Mouse (Mus musculus) heart, embryonic 14.5 days (tissue): ENCODE results near the gene Cyp1b1. TPM values are rescaled to one million over a fixed set of nuclear protein-coding genes. Genes with fewer than 3 reads are reported as not detected.

Experiments used
- ATAC-seq: fragments of 200-750 bp; cut with Nextera tagmentation; 2 replicates; pipeline ENCODE4 v1.8.0; 2017; ENCODE audit warnings: low read depth, moderate TSS enrichment; ENCODE audit not compliant: insufficient number of reproducible peaks, insufficient read depth, low FRiP score
- H3K27ac ChIP-seq, 2 experiments: fragments of 200-500 bp in 1 of 2; fragments of 300-500 bp in 1 of 2; sonication (generic) in 1 of 2; replicated peaks in 1 of 2; 2 replicates each; pipeline ENCODE4 v1.5.1; 2012 to 2014; ENCODE audit warnings: low read depth in 2 of 2, low read length in 2 of 2, control low read depth in 1 of 2, mild to moderate bottlenecking in 1 of 2, mixed read lengths in 1 of 2; ENCODE audit not compliant: control insufficient read depth in 1 of 2, insufficient read depth in 1 of 2
- H3K27me3 ChIP-seq: fragments of 300-500 bp; sonication (generic); 2 replicates; pipeline ENCODE4 v1.6.1; 2014; ENCODE audit warnings: mild to moderate bottlenecking, low read length, control low read depth; ENCODE audit not compliant: control insufficient read depth, insufficient read depth
- H3K36me3 ChIP-seq: fragments of 300-500 bp; sonication (generic); 2 replicates; pipeline ENCODE4 v1.6.1; 2014; ENCODE audit warnings: mild to moderate bottlenecking, control low read depth, low read length, mixed read lengths; ENCODE audit not compliant: control insufficient read depth, insufficient read depth
- H3K4me1 ChIP-seq, 2 experiments: fragments of 200-500 bp in 1 of 2; fragments of 300-500 bp in 1 of 2; sonication (generic) in 1 of 2; 2 replicates each; pipeline ENCODE4 v1.6.1; 2012 to 2014; ENCODE audit warnings: low read length in 2 of 2, control low read depth in 1 of 2, mixed read lengths in 1 of 2; ENCODE audit not compliant: control insufficient read depth in 2 of 2, insufficient read depth in 2 of 2
- H3K4me2 ChIP-seq: fragments of 300-500 bp; sonication (generic); 2 replicates; pipeline ENCODE4 v1.6.1; 2014; ENCODE audit warnings: mild to moderate bottlenecking, low read length
- H3K4me3 ChIP-seq, 2 experiments: fragments of 200-500 bp in 1 of 2; fragments of 300-500 bp in 1 of 2; sonication (generic) in 1 of 2; 2 replicates each; pipeline ENCODE4 v1.5.1; 2012 to 2014; ENCODE audit warnings: low read length in 2 of 2, mild to moderate bottlenecking in 2 of 2, control low read depth in 1 of 2, low read depth in 1 of 2, moderate library complexity in 1 of 2; ENCODE audit not compliant: control insufficient read depth in 1 of 2, insufficient read depth in 1 of 2
- H3K9ac ChIP-seq: fragments of 300-500 bp; sonication (generic); 2 replicates; pipeline ENCODE4 v1.6.1; 2014; ENCODE audit warnings: mild to moderate bottlenecking, low read length
- H3K9me3 ChIP-seq: fragments of 300-500 bp; sonication (generic); 2 replicates; pipeline ENCODE4 v1.6.1; 2016; ENCODE audit warnings: low read length, control low read depth; ENCODE audit not compliant: control insufficient read depth
- WGBS: fragments of 180-500 bp; shearing (Covaris S2); extraction: QIAGEN DNeasy Blood & Tissue Kit; methylation state at CpG from one replicate; pipeline ENCODE4 v1.1.7; 2014; 5-methylcytosine and 5-hydroxymethylcytosine counted together
- polyA plus RNA-seq: library from polyadenylated mRNA; unstranded; fragments of >200 nt; fragmentation: Nextera tagmentation; extraction: Ambion mirVana; gene quantifications from 2 replicates; pipeline ENCODE4 v1.2.1, GENCODE M21; 2014

Cyp1b1 gene
- 0.36 and 1.1 TPM in 2 replicates for polyA plus RNA-seq

DNA sequence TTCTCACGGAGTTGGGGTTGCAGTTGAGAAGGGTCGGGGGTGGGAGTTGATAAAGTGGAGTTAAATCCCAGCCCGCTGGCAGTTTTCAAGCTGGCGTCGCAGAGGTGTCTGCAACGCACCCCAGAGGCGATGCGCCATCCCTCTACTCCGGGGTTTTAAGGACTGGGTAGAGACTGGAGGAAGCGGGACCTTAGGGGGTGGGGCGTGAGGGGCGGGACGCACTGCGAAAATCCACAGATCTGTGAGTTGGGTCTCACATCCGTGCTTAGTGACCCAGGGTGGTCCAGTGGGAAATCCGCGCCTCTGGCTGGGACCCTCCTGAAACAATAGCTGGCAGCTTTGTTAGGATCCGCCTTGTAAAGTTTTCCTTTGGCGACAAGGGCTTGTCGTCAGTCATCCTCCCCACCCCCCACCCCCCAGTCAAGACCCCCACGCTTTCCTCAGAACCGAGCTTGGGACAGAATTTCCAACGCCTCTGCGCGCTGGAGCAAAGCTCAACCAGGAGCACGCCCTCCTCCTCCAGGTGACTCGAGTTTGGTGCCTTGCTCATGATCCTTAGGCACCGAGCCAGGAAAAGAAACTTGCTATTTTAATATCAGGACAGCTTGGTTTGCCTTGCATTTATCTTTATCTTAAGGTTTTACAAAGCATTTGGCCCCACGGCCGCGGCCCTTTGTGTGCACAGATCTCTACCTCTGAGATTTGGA lies at the start of gene Cyp1b1:
Gene Cyp1b1 (minus strand): TSS at position 131 of the 707 bp plus-strand sequence.
- no peaks in the 10 kb centered on the region for H3K9me3 ChIP-seq
- 1% methylated on average over 30 of the region's 31 CpGs for WGBS
- H3K27ac ChIP-seq = no peak within 1 kb of the TSS
- H3K4me2 ChIP-seq = peak within 1 kb of the TSS; percentile 91
- no peak for ATAC-seq
- H3K4me3 ChIP-seq = peak within 1 kb of the TSS; percentile 40 to 50
- peaks cover 18 to 28% of the 10 kb centered on the region in 2 experiments; a peak in 3 of 4 replicates for H3K4me1 ChIP-seq
- H3K27me3 ChIP-seq = peaks cover 62% of the 10 kb centered on the region
- no peaks in the 10 kb centered on the region for H3K36me3 ChIP-seq
- H3K9ac ChIP-seq = peak within 1 kb of the TSS; percentile 60

DNA sequence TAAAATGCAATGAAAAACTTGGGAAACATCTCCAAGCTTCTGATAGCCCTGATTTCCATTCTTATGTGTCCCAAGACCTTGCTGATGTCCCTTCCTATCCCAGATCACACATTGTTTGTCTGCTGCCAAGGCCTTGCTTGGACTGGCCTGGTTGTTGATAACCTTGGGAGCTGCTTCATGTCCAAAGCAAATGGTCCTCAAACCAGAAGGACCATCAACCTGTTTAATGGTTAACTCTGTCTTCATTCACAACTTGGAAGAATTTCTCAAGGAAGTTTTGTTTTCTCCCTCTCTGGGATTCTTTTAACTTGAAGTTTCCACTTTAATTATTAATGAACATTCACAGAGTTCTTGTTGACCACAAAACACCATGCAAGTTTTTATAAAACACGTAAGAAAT lies 47.0 kb upstream of the Cyp1b1 start:
- Histone ChIP-seq H3K4me2 (no peak overlapping the region), H3K27ac (no peak overlapping the region), H3K36me3 (no peaks in the 10 kb centered on the region), H3K4me1 (no peaks in the 10 kb centered on the region), H3K9me3 (no peaks in the 10 kb centered on the region; the same call in 1 of the 2 replicates), H3K9ac (no peak overlapping the region), H3K4me3 (no peak overlapping the region), H3K27me3 (no peaks in the 10 kb centered on the region)
- 70% methylated on average over 1 of the region's 1 CpGs for WGBS
- ATAC-seq = no peak

- H3K9me3 ChIP-seq = 0 out of 2 replicates have a peak, but pooled peaks cover 4% of the 10 kb centered on the region
- no peaks in the 10 kb centered on the region for H3K36me3 ChIP-seq
- H3K9ac ChIP-seq = no peak overlapping the region
- no peak overlapping the region for H3K4me3 ChIP-seq
- H3K27me3 ChIP-seq = no peaks in the 10 kb centered on the region
- ATAC-seq = no peak
- no peak overlapping the region for H3K4me2 ChIP-seq
- WGBS = 94% methylated on average over 12 of the region's 12 CpGs
- H3K4me1 ChIP-seq = peaks cover 3 to 5% of the 10 kb centered on the region in 2 experiments; a peak in 2 of 4 replicates
- H3K27ac ChIP-seq = no peak overlapping the region
Observed at GRCm38 (mm10) chr17:79753831-79754230, 39.0 kb upstream of the Cyp1b1 start.

- H3K4me1 ChIP-seq = peaks cover 3 to 5% of the 10 kb centered on the region in 2 experiments; a peak in 2 of 4 replicates
- H3K4me2 ChIP-seq = no peak overlapping the region
- no peaks in the 10 kb centered on the region for H3K27me3 ChIP-seq
- no peak overlapping the region for H3K9ac ChIP-seq
- no peak for ATAC-seq
- no peaks in the 10 kb centered on the region for H3K36me3 ChIP-seq
- no peak overlapping the region for H3K4me3 ChIP-seq
- H3K27ac ChIP-seq = no peak overlapping the region
- H3K9me3 ChIP-seq = 0 out of 2 replicates have a peak, but pooled peaks cover 4% of the 10 kb centered on the region
Observed at GRCm38 (mm10) chr17:79752836-79753235, 38.0 kb upstream of the Cyp1b1 start.

GRCm38 (mm10) chr17:79751661-79752191 lies 36.9 kb upstream of the Cyp1b1 start:
- no peak for ATAC-seq
- H3K36me3 ChIP-seq = no peaks in the 10 kb centered on the region
- H3K27me3 ChIP-seq = no peaks in the 10 kb centered on the region
- H3K4me1 ChIP-seq = peaks cover 3 to 5% of the 10 kb centered on the region in 2 experiments; a peak in 2 of 4 replicates
- 90% methylated on average over 6 of the region's 6 CpGs for WGBS
- no peak overlapping the region for H3K4me3 ChIP-seq
- no peak overlapping the region for H3K27ac ChIP-seq
- no peak overlapping the region for H3K4me2 ChIP-seq
- no peak overlapping the region for H3K9ac ChIP-seq
- 0 out of 2 replicates have a peak, but pooled peaks cover 4% of the 10 kb centered on the region for H3K9me3 ChIP-seq

DNA sequence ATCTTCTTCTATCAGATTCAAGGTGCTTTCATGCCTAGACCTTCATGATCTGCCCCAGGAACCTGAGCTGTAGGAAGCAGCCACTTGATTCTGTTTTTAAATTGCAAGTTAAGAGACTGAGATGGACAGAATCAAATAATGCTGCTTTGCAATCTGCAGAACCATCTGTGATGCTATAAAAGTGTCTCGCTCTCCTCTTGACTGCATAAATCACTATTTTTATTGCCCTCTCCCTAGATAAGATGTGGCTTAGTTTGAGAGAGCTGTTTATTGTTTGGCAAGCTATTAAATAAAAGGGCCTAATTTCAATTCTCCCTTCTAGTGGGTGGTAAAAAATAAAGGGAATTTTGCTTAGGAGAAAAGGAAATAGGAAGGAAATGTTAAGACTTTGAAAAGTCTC lies 34.8 kb upstream of the Cyp1b1 start:
- Histone ChIP-seq H3K27ac (no peak overlapping the region), H3K27me3 (no peaks in the 10 kb centered on the region), H3K36me3 (no peaks in the 10 kb centered on the region), H3K4me1 (peaks cover 3 to 5% of the 10 kb centered on the region in 2 experiments; a peak in 2 of 4 replicates), H3K9me3 (0 out of 2 replicates have a peak, but pooled peaks cover 4% of the 10 kb centered on the region), H3K9ac (no peak overlapping the region), H3K4me2 (no peak overlapping the region), H3K4me3 (no peak overlapping the region)
- 87% methylated on average over 1 of the region's 1 CpGs for WGBS
- no peak for ATAC-seq

- Histone ChIP-seq H3K9me3 (0 out of 2 replicates have a peak, but pooled peaks cover 4% of the 10 kb centered on the region), H3K4me3 (no peak overlapping the region), H3K27me3 (no peaks in the 10 kb centered on the region), H3K4me1 (peaks cover 3 to 5% of the 10 kb centered on the region in 2 experiments; a peak in 2 of 4 replicates), H3K36me3 (no peaks in the 10 kb centered on the region), H3K9ac (no peak overlapping the region), H3K27ac (no peak overlapping the region), H3K4me2 (no peak overlapping the region)
- no peak for ATAC-seq
- WGBS = 88% methylated on average over 11 of the region's 11 CpGs
Observed at GRCm38 (mm10) chr17:79746954-79747353, 32.1 kb upstream of the Cyp1b1 start.
